Mouse (Mus musculus) ES-Bruce4 (cell line): ENCODE data around the gene Sass6.

Source experiments
- CTCF ChIP-seq: IDR thresholded peaks from one replicate; pipeline ENCODE4 v1.8.1; 2011; ENCODE audit warnings: low read depth, low read length
- EP300 ChIP-seq: IDR thresholded peaks from 2 replicates; pipeline ENCODE4 v1.6.1; 2011; ENCODE audit warnings: low read depth, low read length; ENCODE audit not compliant: insufficient read depth
- POLR2A ChIP-seq: IDR thresholded peaks from one replicate; pipeline ENCODE4 v1.8.1; 2011; ENCODE audit warnings: low read length; ENCODE audit not compliant: insufficient read depth

DNA sequence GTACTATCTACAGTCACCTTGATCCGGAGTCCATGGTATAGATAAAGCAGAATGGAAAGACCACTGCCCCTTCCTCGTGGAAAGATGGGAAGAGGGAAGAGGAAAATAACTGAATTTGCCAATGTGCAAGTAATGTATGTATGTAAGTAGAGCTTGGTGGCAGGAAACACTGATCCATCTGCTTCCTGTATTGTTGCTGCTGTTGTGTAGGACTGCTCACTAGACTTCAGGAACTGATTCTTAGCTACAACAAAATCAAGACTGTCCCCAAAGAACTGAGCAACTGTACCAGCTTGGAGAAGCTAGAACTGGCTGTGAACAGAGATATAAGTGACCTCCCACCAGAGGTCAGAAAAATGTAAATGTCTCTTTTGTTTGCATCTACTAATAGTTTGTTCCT lies 24.2 kb upstream of the Sass6 start:
- no peak for TF ChIP-seq CTCF
- TF ChIP-seq POLR2A: no peak
- no peak for TF ChIP-seq EP300
